Mouse (Mus musculus) lung, embryonic 15.5 days (tissue): Measurements from ENCODE around the gene Spout1. TPM values are rescaled to one million over a fixed set of nuclear protein-coding genes. Genes with fewer than 3 reads are reported as not detected.
A peak's percentile ranks its signal among the peaks of the same experiment; 100 is the strongest.
"Not testable (repeated sequence)": the region's sequence is repeated elsewhere in the genome, so short reads cannot be mapped to it uniquely, and the experiment has no call there.

ENCODE experiments used
- ATAC-seq: fragments of 200-750 bp; cut with Nextera tagmentation; 2 replicates; pipeline ENCODE4 v1.8.0; 2017; ENCODE audit warnings: moderate number of reproducible peaks, borderline replicate concordance; ENCODE audit not compliant: low FRiP score, low TSS enrichment; ENCODE audit errors: extremely low read depth
- H3K27ac ChIP-seq: fragments of 300-500 bp; sonication (generic); 2 replicates; pipeline ENCODE4 v1.5.1; 2015; ENCODE audit warnings: moderate library complexity, mild to moderate bottlenecking, inconsistent platforms
- H3K27me3 ChIP-seq: fragments of 300-500 bp; sonication (generic); 2 replicates; pipeline ENCODE4 v1.6.1; 2015; ENCODE audit warnings: inconsistent platforms
- H3K36me3 ChIP-seq: fragments of 300-500 bp; sonication (generic); 2 replicates; pipeline ENCODE4 v1.6.1; 2015; ENCODE audit warnings: inconsistent platforms
- H3K4me1 ChIP-seq: fragments of 300-500 bp; sonication (generic); 2 replicates; pipeline ENCODE4 v1.6.1; 2015; ENCODE audit warnings: inconsistent platforms
- H3K4me2 ChIP-seq: fragments of 300-500 bp; sonication (generic); 2 replicates; pipeline ENCODE4 v1.6.1; 2015; ENCODE audit warnings: inconsistent platforms, mild to moderate bottlenecking, moderate library complexity
- H3K4me3 ChIP-seq: fragments of 300-500 bp; sonication (generic); 2 replicates; pipeline ENCODE4 v1.5.1; 2015; ENCODE audit warnings: mild to moderate bottlenecking, inconsistent platforms
- H3K9ac ChIP-seq: fragments of 300-500 bp; sonication (generic); 2 replicates; pipeline ENCODE4 v1.6.1; 2015; ENCODE audit warnings: inconsistent platforms
- H3K9me3 ChIP-seq: fragments of 300-500 bp; sonication (generic); 2 replicates; pipeline ENCODE4 v1.6.1; 2016; ENCODE audit warnings: inconsistent platforms
- WGBS: fragments of 180-500 bp; shearing (Covaris S2); methylation state at CpG from one replicate; pipeline ENCODE4 v1.1.7; 2015; 5-methylcytosine and 5-hydroxymethylcytosine counted together
- polyA plus RNA-seq: library from polyadenylated mRNA; unstranded; fragments of >200 nt; fragmentation: Nextera tagmentation; extraction: Ambion mirVana; gene quantifications from 2 replicates; pipeline ENCODE4 v1.2.1, GENCODE M21; 2015

Spout1 gene
- polyA plus RNA-seq, 1 experiment from 2014 or later: 71.8 TPM

GRCm38 (mm10) chr2:30140021-30140420, 38.2 kb downstream of the Spout1 start:
- ATAC-seq, H3K27ac ChIP-seq, H3K4me3 ChIP-seq, H3K27me3 ChIP-seq, H3K4me1 ChIP-seq, H3K4me2 ChIP-seq, H3K9me3 ChIP-seq, H3K9ac ChIP-seq: not testable (repeated sequence)
- 89% methylated on average over 4 of the region's 4 CpGs for WGBS
- H3K36me3 ChIP-seq: peaks cover 67% of the 10 kb centered on the region

GRCm38 (mm10) chr2:30136458-30136857, 41.8 kb downstream of the Spout1 start:
- Histone ChIP-seq H3K36me3 (peaks cover 33% of the 10 kb centered on the region; the same call in 1 of the 2 replicates), H3K4me2 (no peak overlapping the region)
- 88% methylated on average over 10 of the region's 10 CpGs for WGBS

GRCm38 (mm10) chr2:30134928-30135620, 43.2 kb downstream of the Spout1 start:
- Histone ChIP-seq H3K27me3 (no peaks in the 10 kb centered on the region), H3K4me3 (peak overlapping the region; percentile 65), H3K9ac (peak overlapping the region; percentile 63), H3K9me3 (no peaks in the 10 kb centered on the region), H3K27ac (peak overlapping the region; percentile 72; the same call in 1 of the 2 replicates), H3K36me3 (peaks cover 20% of the 10 kb centered on the region; the same call in 1 of the 2 replicates), H3K4me1 (peaks cover 20% of the 10 kb centered on the region), H3K4me2 (peak overlapping the region; percentile 64)
- no peak for ATAC-seq
- WGBS: 56% methylated on average over 10 of the region's 10 CpGs

More at GRCm38 (mm10) chr2:30136458-30136857, 41.8 kb downstream of the Spout1 start:
- H3K27ac ChIP-seq: no peak overlapping the region
- H3K9me3 ChIP-seq: no peaks in the 10 kb centered on the region
- H3K27me3 ChIP-seq: no peaks in the 10 kb centered on the region
- H3K9ac ChIP-seq: no peak overlapping the region
- H3K4me1 ChIP-seq: peaks cover 20% of the 10 kb centered on the region
- no peak for ATAC-seq
- H3K4me3 ChIP-seq: no peak overlapping the region

GRCm38 (mm10) chr2:30134378-30134711, 43.9 kb downstream of the Spout1 start:
- H3K9ac ChIP-seq: peak overlapping the region; percentile 63
- H3K36me3 ChIP-seq: peaks cover 18% of the 10 kb centered on the region; the same call in 1 of the 2 replicates
- H3K27me3 ChIP-seq: no peaks in the 10 kb centered on the region
- no peak for ATAC-seq
- H3K4me3 ChIP-seq: peak overlapping the region; percentile 65
- peak overlapping the region; percentile 72 for H3K27ac ChIP-seq
- H3K4me2 ChIP-seq: peak overlapping the region; percentile 64
- no peaks in the 10 kb centered on the region for H3K9me3 ChIP-seq
- WGBS: 13% methylated on average over 6 of the region's 6 CpGs
- H3K4me1 ChIP-seq: peaks cover 20% of the 10 kb centered on the region

GRCm38 (mm10) chr2:30133613-30134377, 44.5 kb downstream of the Spout1 start, which contains the start of gene Tbc1d13:
TSS of gene Tbc1d13 (plus strand) at chr2:30133746.
- ATAC-seq: peak; percentile 94
- H3K4me1 ChIP-seq: peaks cover 20% of the 10 kb centered on the region
- H3K27me3 ChIP-seq: no peaks in the 10 kb centered on the region
- H3K27ac ChIP-seq: peak within 1 kb of the TSS; percentile 72
- WGBS: under 1% methylated on average over 46 of the region's 46 CpGs
- H3K9me3 ChIP-seq: no peaks in the 10 kb centered on the region
- H3K4me3 ChIP-seq: peak within 1 kb of the TSS; percentile 65
- peak within 1 kb of the TSS; percentile 64 for H3K4me2 ChIP-seq
- peaks cover 18% of the 10 kb centered on the region; the same call in 1 of the 2 replicates for H3K36me3 ChIP-seq
- H3K9ac ChIP-seq: peak within 1 kb of the TSS; percentile 63

- Histone ChIP-seq H3K9me3 (no peaks in the 10 kb centered on the region), H3K27ac (peak overlapping the region; percentile 72), H3K4me3 (peak overlapping the region; percentile 65), H3K27me3 (no peaks in the 10 kb centered on the region), H3K36me3 (peaks cover 16% of the 10 kb centered on the region; the same call in 1 of the 2 replicates), H3K4me2 (peak overlapping the region; percentile 64), H3K4me1 (peaks cover 20% of the 10 kb centered on the region), H3K9ac (peak overlapping the region; percentile 25)
- WGBS: 14% methylated on average over 16 of the region's 16 CpGs
- ATAC-seq: peak; percentile 9; the same call in 1 of the 2 replicates
These were observed 45.3 kb downstream of the Spout1 start for GRCm38 (mm10) chr2:30132801-30133612.

GRCm38 (mm10) chr2:30131240-30131639, 47.0 kb downstream of the Spout1 start:
- not testable (repeated sequence) for H3K36me3 ChIP-seq, H3K9ac ChIP-seq, ATAC-seq, H3K27ac ChIP-seq, H3K4me2 ChIP-seq, H3K27me3 ChIP-seq, H3K4me3 ChIP-seq, H3K9me3 ChIP-seq
- WGBS: 62% methylated on average over 5 of the region's 5 CpGs
- H3K4me1 ChIP-seq: peaks cover 20% of the 10 kb centered on the region

- no peak overlapping the region for H3K9ac ChIP-seq
- no peaks in the 10 kb centered on the region for H3K36me3 ChIP-seq
- H3K4me3 ChIP-seq: no peak overlapping the region
- 73% methylated on average over 4 of the region's 4 CpGs for WGBS
- H3K27me3 ChIP-seq: no peaks in the 10 kb centered on the region
- no peak overlapping the region for H3K4me2 ChIP-seq
- ATAC-seq: no peak
- no peaks in the 10 kb centered on the region for H3K9me3 ChIP-seq
- H3K27ac ChIP-seq: no peak overlapping the region
- peaks cover 18% of the 10 kb centered on the region for H3K4me1 ChIP-seq
These were observed 48.1 kb downstream of the Spout1 start for GRCm38 (mm10) chr2:30130156-30130555.

GRCm38 (mm10) chr2:30128789-30129188, 49.5 kb downstream of the Spout1 start:
- H3K27me3 ChIP-seq: no peaks in the 10 kb centered on the region
- no peak overlapping the region for H3K4me2 ChIP-seq
- no peak for ATAC-seq
- H3K36me3 ChIP-seq: no peaks in the 10 kb centered on the region
- no peaks in the 10 kb centered on the region for H3K9me3 ChIP-seq
- WGBS: 24% methylated on average over 2 of the region's 2 CpGs
- H3K4me1 ChIP-seq: peaks cover 14% of the 10 kb centered on the region
- no peak overlapping the region for H3K4me3 ChIP-seq
- H3K27ac ChIP-seq: no peak overlapping the region
- no peak overlapping the region for H3K9ac ChIP-seq

- 9% methylated on average over 31 of the region's 31 CpGs for WGBS
- Histone ChIP-seq H3K27ac (peak within 1 kb of the TSS; percentile 86), H3K4me1 (peaks cover 15% of the 10 kb centered on the region), H3K36me3 (no peaks in the 10 kb centered on the region), H3K4me3 (peak within 1 kb of the TSS; percentile 61), H3K27me3 (no peaks in the 10 kb centered on the region), H3K4me2 (peak within 1 kb of the TSS; percentile 80), H3K9me3 (no peaks in the 10 kb centered on the region), H3K9ac (peak within 1 kb of the TSS; percentile 90)
- ATAC-seq: peak; percentile 98
These were observed 53.6 kb downstream of the Spout1 start, which contains the start of gene Zer1 for GRCm38 (mm10) chr2:30124472-30125274. TSS of gene Zer1 (minus strand) at chr2:30124585.
